Mouse (Mus musculus) heart, embryonic 10.5 days (tissue): ENCODE measurements around the gene Lipe. TPM values are rescaled to one million over a fixed set of nuclear protein-coding genes. Genes with fewer than 3 reads are reported as not detected.

Experiments used
- DNase-seq: peaks from one replicate; pipeline ENCODE4 v3.0.0-alpha.2; 2017; ENCODE audit warnings: low spot score
- H3K27ac ChIP-seq: fragments of 300-500 bp; sonication (generic); 2 replicates; pipeline ENCODE4 v1.5.1; 2016; ENCODE audit warnings: mild to moderate bottlenecking
- H3K27me3 ChIP-seq: fragments of 300-500 bp; sonication (generic); 2 replicates; pipeline ENCODE4 v1.6.1; 2016; ENCODE audit warnings: mild to moderate bottlenecking; ENCODE audit not compliant: poor library complexity, insufficient read depth, severe bottlenecking
- H3K36me3 ChIP-seq: fragments of 300-500 bp; sonication (generic); 2 replicates; pipeline ENCODE4 v1.6.1; 2016; ENCODE audit warnings: mild to moderate bottlenecking, moderate library complexity
- H3K4me1 ChIP-seq: fragments of 300-500 bp; sonication (generic); 2 replicates; pipeline ENCODE4 v1.6.1; 2016; ENCODE audit warnings: mild to moderate bottlenecking
- H3K4me3 ChIP-seq: fragments of 300-500 bp; sonication (generic); 2 replicates; pipeline ENCODE4 v1.5.1; 2016; ENCODE audit warnings: mild to moderate bottlenecking, moderate library complexity
- H3K9me3 ChIP-seq: fragments of 300-500 bp; sonication (generic); 2 replicates; pipeline ENCODE4 v1.6.1; 2016; ENCODE audit warnings: mild to moderate bottlenecking, moderate library complexity
- WGBS: fragments of 180-500 bp; shearing (Covaris S2); methylation state at CpG from one replicate; pipeline ENCODE4 v1.1.7; 2016; 5-methylcytosine and 5-hydroxymethylcytosine counted together
- polyA plus RNA-seq: library from polyadenylated mRNA; unstranded; fragments of >200 nt; fragmentation: Nextera tagmentation; extraction: Ambion mirVana; gene quantifications from 2 replicates; pipeline ENCODE4 v1.2.1, GENCODE M21; 2016

The Lipe gene
- polyA plus RNA-seq, 1 experiment from 2014 or later, result 4.7 TPM

- H3K27me3 ChIP-seq, result peaks cover 7% of the 10 kb centered on the region; the same call in 1 of the 2 replicates
- no peak overlapping the region for H3K27ac ChIP-seq
- H3K9me3 ChIP-seq, result no peaks in the 10 kb centered on the region
- H3K36me3 ChIP-seq, result peaks cover 22% of the 10 kb centered on the region
- no peak overlapping the region for H3K4me3 ChIP-seq
- peaks cover 31% of the 10 kb centered on the region for H3K4me1 ChIP-seq
- DNase-seq, result no peak
- 43% methylated on average over 3 of the region's 3 CpGs for WGBS
Observed at GRCm38 (mm10) chr7:25381284-25381680, 17.2 kb downstream of the Lipe start.

- peak overlapping the region; percentile 85 for H3K27ac ChIP-seq
- peaks cover 32% of the 10 kb centered on the region for H3K4me1 ChIP-seq
- WGBS, result 47% methylated on average over 18 of the region's 18 CpGs
- peaks cover 21% of the 10 kb centered on the region for H3K36me3 ChIP-seq
- H3K27me3 ChIP-seq, result peaks cover 7% of the 10 kb centered on the region; the same call in 1 of the 2 replicates
- peak overlapping the region; percentile 63 for H3K4me3 ChIP-seq
- no peaks in the 10 kb centered on the region for H3K9me3 ChIP-seq
- DNase-seq, result no peak
Observed at GRCm38 (mm10) chr7:25380392-25381283, 17.9 kb downstream of the Lipe start.

DNA sequence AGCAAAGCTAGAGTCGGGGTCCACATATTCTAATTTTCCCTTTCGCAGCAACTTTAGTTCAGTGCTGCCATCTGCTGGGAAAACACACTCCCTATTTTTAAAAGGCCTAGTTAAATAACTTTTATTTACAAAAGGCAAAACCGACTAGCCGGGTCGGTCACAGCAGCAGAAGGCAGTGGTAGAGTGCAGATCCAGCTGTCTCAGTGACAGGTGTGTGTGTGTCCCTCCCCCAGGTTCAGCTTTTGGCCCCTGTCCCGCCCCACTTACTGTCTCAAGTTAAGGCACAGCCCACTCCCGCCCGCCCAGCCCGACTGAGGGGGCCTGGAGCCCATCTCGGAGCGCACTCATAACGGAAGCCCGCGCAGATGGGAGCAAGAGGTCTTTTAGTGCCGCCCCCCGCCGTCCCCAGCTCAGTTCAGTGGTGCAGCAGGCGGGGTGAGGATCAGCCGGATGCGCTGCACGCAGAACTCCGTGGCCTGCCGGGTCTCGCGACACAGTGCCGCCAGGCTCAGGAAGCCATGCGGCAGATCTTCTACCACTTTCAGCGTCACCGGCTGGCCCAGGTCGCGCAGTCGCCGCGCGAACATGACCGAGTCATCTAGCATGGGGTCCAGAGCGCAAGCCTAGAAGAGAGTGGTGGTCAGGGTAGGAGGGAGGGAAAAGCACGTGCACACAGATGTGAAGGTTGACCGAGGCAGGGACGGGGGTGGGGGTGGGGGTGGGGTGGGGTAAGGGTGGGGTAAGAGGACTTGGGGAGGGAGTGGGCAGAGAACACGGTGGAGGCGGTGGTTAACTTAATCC lies 18.8 kb downstream of the Lipe start:
- Histone ChIP-seq H3K4me3 (peak overlapping the region; percentile 63), H3K27ac (peak overlapping the region; percentile 85), H3K27me3 (peaks cover 7% of the 10 kb centered on the region; the same call in 1 of the 2 replicates), H3K9me3 (no peaks in the 10 kb centered on the region), H3K4me1 (peaks cover 32% of the 10 kb centered on the region), H3K36me3 (peaks cover 14% of the 10 kb centered on the region)
- WGBS, result under 1% methylated on average over 42 of the region's 42 CpGs
- no peak for DNase-seq

DNA sequence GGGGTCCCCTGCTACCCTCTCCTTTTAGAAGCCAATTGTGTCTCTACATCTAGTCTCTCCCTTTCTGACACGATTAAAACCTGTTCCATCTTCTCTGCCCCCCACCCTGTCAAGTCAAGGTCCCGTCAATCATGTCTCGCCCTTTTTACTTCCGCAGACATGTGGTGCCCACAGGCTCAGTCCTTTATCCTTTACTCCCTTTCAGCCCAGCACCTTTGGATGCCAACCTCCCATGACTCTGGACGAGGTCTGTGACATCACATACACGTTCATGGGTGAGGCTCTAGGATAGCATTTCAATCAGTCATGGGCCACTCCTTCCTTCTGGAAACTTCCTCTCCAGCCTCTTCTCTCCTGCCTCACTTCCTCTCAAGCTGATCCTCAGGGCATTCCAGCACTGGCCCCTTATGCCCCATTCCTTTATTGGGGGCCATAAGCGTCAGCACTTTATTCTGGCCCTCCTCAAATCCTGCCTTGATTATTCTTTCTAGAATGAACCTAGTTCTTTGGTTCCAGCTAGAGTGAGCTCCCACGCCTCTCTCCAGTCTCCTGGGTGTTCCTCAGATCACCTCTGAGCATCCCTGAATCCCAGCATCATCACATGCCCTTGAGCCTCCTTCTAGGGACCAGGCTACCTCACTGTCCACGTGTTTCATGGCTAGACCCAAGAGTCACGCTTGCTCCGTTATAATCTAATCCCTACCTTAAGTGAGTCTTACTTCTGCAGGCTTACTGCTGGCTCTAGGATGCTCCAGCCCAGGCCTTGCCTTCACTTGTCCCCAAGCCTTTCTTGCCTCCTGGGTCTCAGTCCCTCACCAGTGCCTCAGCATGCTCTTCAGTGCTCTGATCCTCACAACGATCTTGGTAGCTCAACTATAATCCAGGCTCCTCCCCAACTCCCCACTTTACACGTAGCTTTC lies 20.1 kb downstream of the Lipe start:
- H3K4me1 ChIP-seq, result peaks cover 32% of the 10 kb centered on the region
- 81% methylated on average over 13 of the region's 13 CpGs for WGBS
- H3K36me3 ChIP-seq, result peaks cover 5% of the 10 kb centered on the region; the same call in 1 of the 2 replicates
- H3K9me3 ChIP-seq, result no peaks in the 10 kb centered on the region
- peaks cover 7% of the 10 kb centered on the region; the same call in 1 of the 2 replicates for H3K27me3 ChIP-seq
- no peak overlapping the region for H3K27ac ChIP-seq
- H3K4me3 ChIP-seq, result no peak overlapping the region
- no peak for DNase-seq

- H3K9me3 ChIP-seq, result no peaks in the 10 kb centered on the region
- H3K4me3 ChIP-seq, result peak overlapping the region; percentile 59
- H3K27me3 ChIP-seq, result peaks cover 7% of the 10 kb centered on the region; the same call in 1 of the 2 replicates
- 33% methylated on average over 8 of the region's 8 CpGs for WGBS
- DNase-seq, result no peak
- H3K4me1 ChIP-seq, result peaks cover 32% of the 10 kb centered on the region
- H3K36me3 ChIP-seq, result no peaks in the 10 kb centered on the region
- H3K27ac ChIP-seq, result peak overlapping the region; percentile 67; the same call in 1 of the 2 replicates
Observed at GRCm38 (mm10) chr7:25377100-25377700, 21.3 kb downstream of the Lipe start.

DNA sequence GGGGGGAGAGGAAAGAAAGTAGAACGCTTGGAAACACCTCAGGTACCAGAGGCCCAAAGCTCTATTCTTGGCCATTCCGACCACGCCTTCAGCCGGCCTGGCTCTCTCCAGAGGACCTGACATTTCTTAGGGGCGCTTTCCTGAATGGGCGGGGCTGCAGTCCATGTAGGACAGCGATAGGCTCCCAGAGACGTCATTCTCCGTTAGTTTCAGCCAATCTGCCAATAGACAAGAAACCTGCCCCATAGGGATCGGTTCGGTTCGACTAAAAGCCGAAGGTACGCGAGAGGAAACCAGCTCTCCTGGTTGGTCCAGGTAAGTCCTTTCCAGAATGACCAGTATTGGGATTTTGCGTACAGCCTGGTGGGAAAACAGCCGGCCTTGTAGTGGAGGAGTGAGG lies 22.0 kb downstream of the Lipe start:
- Histone ChIP-seq H3K27me3 (peaks cover 7% of the 10 kb centered on the region; the same call in 1 of the 2 replicates), H3K4me1 (peaks cover 32% of the 10 kb centered on the region), H3K27ac (peak overlapping the region; percentile 67), H3K36me3 (no peaks in the 10 kb centered on the region), H3K9me3 (no peaks in the 10 kb centered on the region), H3K4me3 (peak overlapping the region; percentile 59)
- 3% methylated on average over 17 of the region's 17 CpGs for WGBS
- peak; percentile 93 for DNase-seq

- Histone ChIP-seq H3K4me1 (peaks cover 21% of the 10 kb centered on the region), H3K9me3 (no peaks in the 10 kb centered on the region), H3K27me3 (peaks cover 37% of the 10 kb centered on the region), H3K4me3 (no peak overlapping the region), H3K27ac (no peak overlapping the region), H3K36me3 (no peaks in the 10 kb centered on the region)
- no peak for DNase-seq
- 83% methylated on average over 5 of the region's 5 CpGs for WGBS
Observed at GRCm38 (mm10) chr7:25372441-25372840, 26.1 kb downstream of the Lipe start.

GRCm38 (mm10) chr7:25369058-25369749 lies 29.3 kb downstream of the Lipe start, which contains the start of gene Cnfn:
Cnfn (minus strand) TSS chr7:25369724.
- WGBS, result 44% methylated on average over 12 of the region's 12 CpGs
- H3K27ac ChIP-seq, result no peak within 1 kb of the TSS
- peaks cover 3% of the 10 kb centered on the region for H3K36me3 ChIP-seq
- no peak for DNase-seq
- no peak within 1 kb of the TSS for H3K4me3 ChIP-seq
- peaks cover 65% of the 10 kb centered on the region for H3K27me3 ChIP-seq
- peaks cover 8% of the 10 kb centered on the region; the same call in 1 of the 2 replicates for H3K4me1 ChIP-seq
- H3K9me3 ChIP-seq, result no peaks in the 10 kb centered on the region

DNA sequence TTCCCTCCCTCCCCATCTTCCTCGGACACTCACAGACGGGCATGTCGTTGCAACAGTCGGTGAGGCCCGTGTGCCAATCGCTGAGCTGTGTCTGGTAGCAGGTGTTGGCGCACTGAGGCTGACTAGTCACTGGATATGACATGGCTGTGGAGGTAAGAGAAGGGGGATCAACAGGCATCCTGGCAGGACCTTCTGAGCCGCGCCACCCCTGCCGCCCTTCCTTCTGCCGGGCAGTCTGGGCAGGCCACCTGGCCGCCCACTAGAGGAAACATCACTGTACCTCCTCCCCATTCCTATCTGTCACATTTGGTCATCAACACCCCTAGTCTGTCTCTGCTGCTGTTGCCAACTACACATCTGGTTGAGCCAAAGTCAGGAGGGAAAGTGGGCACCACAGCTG lies 30.2 kb downstream of the Lipe start:
- no peak overlapping the region for H3K4me3 ChIP-seq
- no peak for DNase-seq
- WGBS, result 24% methylated on average over 12 of the region's 12 CpGs
- H3K9me3 ChIP-seq, result no peaks in the 10 kb centered on the region
- peaks cover 12% of the 10 kb centered on the region for H3K36me3 ChIP-seq
- H3K27me3 ChIP-seq, result peaks cover 68% of the 10 kb centered on the region
- H3K27ac ChIP-seq, result no peak overlapping the region
- peaks cover 8% of the 10 kb centered on the region; the same call in 1 of the 2 replicates for H3K4me1 ChIP-seq

- H3K27ac ChIP-seq, result no peak overlapping the region
- peaks cover 15% of the 10 kb centered on the region for H3K36me3 ChIP-seq
- DNase-seq, result no peak
- H3K4me1 ChIP-seq, result peaks cover 8% of the 10 kb centered on the region; the same call in 1 of the 2 replicates
- peaks cover 68% of the 10 kb centered on the region for H3K27me3 ChIP-seq
- peak overlapping the region; percentile 37 for H3K4me3 ChIP-seq
- no peaks in the 10 kb centered on the region for H3K9me3 ChIP-seq
- 3% methylated on average over 33 of the region's 33 CpGs for WGBS
Observed at GRCm38 (mm10) chr7:25367632-25368293, 30.7 kb downstream of the Lipe start.
